Mouse (Mus musculus) midbrain, embryonic 15.5 days (tissue): ENCODE results near the gene Arrb1. TPM values are rescaled to one million over a fixed set of nuclear protein-coding genes. Genes with fewer than 3 reads are reported as not detected.
"Not testable (repeated sequence)": the region's sequence is repeated elsewhere in the genome, so short reads cannot be mapped to it uniquely, and the experiment has no call there.

ENCODE experiments used
- ATAC-seq: fragments of 200-750 bp; cut with Nextera tagmentation; replicated peaks from 2 replicates; pipeline ENCODE4 v1.8.0; 2017; ENCODE audit warnings: moderate TSS enrichment
- H3K27ac ChIP-seq: fragments of 300-500 bp; sonication (generic); 2 replicates; pipeline ENCODE4 v1.5.1; 2015; ENCODE audit warnings: mild to moderate bottlenecking, inconsistent platforms
- H3K27me3 ChIP-seq: fragments of 300-500 bp; sonication (generic); replicated peaks from 2 replicates; pipeline ENCODE4 v1.6.1; 2015; ENCODE audit warnings: inconsistent platforms
- H3K36me3 ChIP-seq: fragments of 300-500 bp; sonication (generic); replicated peaks from 2 replicates; pipeline ENCODE4 v1.6.1; 2015; ENCODE audit warnings: inconsistent platforms
- H3K4me1 ChIP-seq: fragments of 300-500 bp; sonication (generic); 2 replicates; pipeline ENCODE4 v1.6.1; 2015; ENCODE audit warnings: inconsistent platforms
- H3K4me2 ChIP-seq: fragments of 300-500 bp; sonication (generic); 2 replicates; pipeline ENCODE4 v1.6.1; 2015; ENCODE audit warnings: inconsistent platforms, mild to moderate bottlenecking, moderate library complexity
- H3K4me3 ChIP-seq: fragments of 300-500 bp; sonication (generic); 2 replicates; pipeline ENCODE4 v1.5.1; 2015; ENCODE audit warnings: mild to moderate bottlenecking, inconsistent platforms
- H3K9ac ChIP-seq: fragments of 300-500 bp; sonication (generic); 2 replicates; pipeline ENCODE4 v1.6.1; 2015; ENCODE audit warnings: mild to moderate bottlenecking, inconsistent platforms
- H3K9me3 ChIP-seq: fragments of 300-500 bp; sonication (generic); 2 replicates; pipeline ENCODE4 v1.6.1; 2016; ENCODE audit warnings: inconsistent platforms
- WGBS: fragments of 180-500 bp; shearing (Covaris S2); methylation state at CpG from one replicate; pipeline ENCODE4 v1.1.7; 2015; ENCODE audit warnings: mixed read lengths; 5-methylcytosine and 5-hydroxymethylcytosine counted together
- polyA plus RNA-seq: library from polyadenylated mRNA; unstranded; fragments of >200 nt; fragmentation: Nextera tagmentation; extraction: Ambion mirVana; gene quantifications from 2 replicates; pipeline ENCODE4 v1.2.1, GENCODE M21; 2015

Arrb1 gene
- 20.1 and 20.3 TPM in 2 replicates for polyA plus RNA-seq

DNA sequence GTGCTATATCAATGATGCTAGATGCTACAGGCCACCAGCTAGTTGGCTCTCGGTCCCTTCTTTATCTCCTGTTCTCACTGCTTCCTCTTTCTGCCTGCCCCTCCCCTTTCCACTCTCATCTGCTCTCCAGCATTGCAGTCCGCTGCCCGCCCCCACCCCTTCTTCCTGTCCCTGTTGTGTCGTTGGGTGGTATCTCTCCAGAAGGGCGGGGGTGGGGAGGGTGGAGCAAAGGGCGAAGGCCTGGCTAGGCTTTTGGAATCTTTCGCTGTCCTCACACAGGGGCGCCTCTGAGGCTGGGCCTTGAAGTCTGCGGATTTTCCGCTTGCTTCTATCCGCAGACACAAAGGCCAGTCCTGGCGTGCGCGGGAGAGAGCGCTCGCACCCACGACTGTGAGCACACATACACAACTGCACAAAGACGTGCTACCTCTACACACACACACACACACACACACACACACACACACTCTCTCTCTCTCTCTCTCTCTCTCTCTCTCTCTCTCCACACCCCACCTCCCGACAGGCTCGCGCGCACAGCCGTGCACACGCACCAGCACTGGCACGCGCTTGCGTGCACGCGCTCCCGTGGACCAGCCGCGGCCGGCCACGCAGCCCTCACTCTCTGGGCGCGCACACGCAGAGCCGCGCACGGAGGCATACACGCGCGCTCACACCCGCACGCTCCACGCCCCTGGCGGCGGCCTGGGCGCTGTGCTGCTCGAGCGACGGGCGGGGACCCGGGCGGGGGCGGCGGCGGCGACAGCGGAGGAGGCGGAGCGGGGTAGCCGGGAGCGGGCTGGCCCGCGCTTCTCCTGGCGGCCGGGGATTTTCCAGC, at the start of gene Arrb1:
Arrb1 (plus strand) TSS at position 566 of the 835 bp plus-strand sequence.
- under 1% methylated on average over 68 of the region's 68 CpGs for WGBS
- H3K9me3 ChIP-seq = no peaks in the 10 kb centered on the region
- H3K4me2 ChIP-seq = peak within 1 kb of the TSS; percentile 77
- H3K9ac ChIP-seq = peak within 1 kb of the TSS; percentile 78
- no peaks in the 10 kb centered on the region for H3K36me3 ChIP-seq
- ATAC-seq = peak; percentile 86
- no peaks in the 10 kb centered on the region for H3K27me3 ChIP-seq
- H3K27ac ChIP-seq = peak within 1 kb of the TSS; percentile 95
- H3K4me1 ChIP-seq = peaks cover 53% of the 10 kb centered on the region
- H3K4me3 ChIP-seq = peak within 1 kb of the TSS; percentile 62

DNA sequence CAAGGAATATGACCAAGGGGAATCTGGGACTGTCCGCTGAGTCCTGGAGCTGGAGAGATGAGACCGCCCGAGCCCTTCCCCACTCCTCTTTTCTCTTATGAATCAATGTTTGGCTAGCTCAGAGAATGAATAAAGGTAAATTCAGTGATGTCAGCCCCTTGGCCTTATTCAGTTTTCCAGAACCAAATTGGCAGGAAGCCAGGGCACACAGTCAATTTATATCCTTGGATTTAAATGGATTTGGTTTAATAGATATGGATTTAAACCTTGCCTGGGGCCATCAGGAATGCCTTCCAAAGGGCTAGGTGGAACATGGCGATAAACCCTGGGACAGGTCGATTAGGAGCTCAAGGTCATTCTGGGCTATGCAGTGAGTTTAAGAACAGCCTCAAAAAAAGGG, 45.6 kb upstream of the Arrb1 start:
- Histone ChIP-seq H3K27ac (no peak overlapping the region), H3K9me3 (no peaks in the 10 kb centered on the region), H3K4me2 (no peak overlapping the region), H3K9ac (no peak overlapping the region), H3K4me1 (no peaks in the 10 kb centered on the region), H3K27me3 (peaks cover 8% of the 10 kb centered on the region; the same call in 1 of the 2 replicates), H3K36me3 (no peaks in the 10 kb centered on the region), H3K4me3 (no peak overlapping the region)
- WGBS = 66% methylated on average over 5 of the region's 5 CpGs
- no peak for ATAC-seq

DNA sequence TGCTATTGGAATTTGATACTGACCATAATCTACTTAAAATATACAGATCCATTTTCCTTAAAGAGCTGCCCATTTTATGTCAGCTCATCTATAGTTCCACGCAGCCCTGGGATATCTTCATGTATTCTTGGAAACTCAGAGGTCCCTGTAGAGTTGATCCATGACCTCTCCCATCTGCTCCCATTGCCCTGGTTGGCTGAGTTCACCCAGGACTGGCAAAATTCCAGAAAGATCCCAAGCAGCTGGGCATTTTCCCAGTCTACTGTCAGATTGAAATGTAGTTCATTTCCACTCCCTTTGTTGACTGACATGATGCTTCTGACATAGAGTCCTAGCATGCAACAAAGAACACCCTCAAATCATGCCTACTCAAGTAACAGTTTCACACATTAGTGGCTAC, 36.1 kb upstream of the Arrb1 start:
- no peaks in the 10 kb centered on the region for H3K36me3 ChIP-seq
- no peak overlapping the region for H3K9ac ChIP-seq
- H3K4me3 ChIP-seq = no peak overlapping the region
- H3K27me3 ChIP-seq = no peaks in the 10 kb centered on the region
- H3K4me1 ChIP-seq = no peaks in the 10 kb centered on the region
- no peak overlapping the region for H3K4me2 ChIP-seq
- WGBS = 54% methylated on average over 1 of the region's 1 CpGs
- no peak overlapping the region for H3K27ac ChIP-seq
- no peak for ATAC-seq
- no peaks in the 10 kb centered on the region for H3K9me3 ChIP-seq

DNA sequence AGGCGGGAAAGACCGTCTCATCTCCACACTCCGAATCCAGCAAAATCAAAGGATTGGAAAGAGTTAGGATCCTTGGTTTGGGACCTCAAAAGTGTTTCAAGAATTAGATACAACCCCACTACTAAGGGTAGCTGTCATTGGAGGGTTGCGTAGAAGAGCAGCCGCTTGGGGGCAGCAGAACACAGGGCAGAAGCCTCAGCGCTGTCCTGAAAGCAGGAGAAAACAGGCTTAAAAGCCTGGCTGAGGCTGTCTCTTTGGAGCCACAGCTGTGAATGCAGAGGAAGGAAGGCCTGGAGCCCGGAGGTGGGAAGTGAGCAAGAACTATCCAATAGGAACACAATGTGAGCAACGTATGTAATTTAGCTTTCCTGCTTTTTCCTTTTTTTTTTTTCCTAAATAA, 35.1 kb upstream of the Arrb1 start:
- Histone ChIP-seq H3K9ac (no peak overlapping the region), H3K27ac (no peak overlapping the region), H3K27me3 (no peaks in the 10 kb centered on the region), H3K4me2 (no peak overlapping the region), H3K4me1 (no peaks in the 10 kb centered on the region), H3K36me3 (no peaks in the 10 kb centered on the region), H3K4me3 (no peak overlapping the region), H3K9me3 (no peaks in the 10 kb centered on the region)
- WGBS = 5% methylated on average over 8 of the region's 8 CpGs
- ATAC-seq = peak; percentile 84

DNA sequence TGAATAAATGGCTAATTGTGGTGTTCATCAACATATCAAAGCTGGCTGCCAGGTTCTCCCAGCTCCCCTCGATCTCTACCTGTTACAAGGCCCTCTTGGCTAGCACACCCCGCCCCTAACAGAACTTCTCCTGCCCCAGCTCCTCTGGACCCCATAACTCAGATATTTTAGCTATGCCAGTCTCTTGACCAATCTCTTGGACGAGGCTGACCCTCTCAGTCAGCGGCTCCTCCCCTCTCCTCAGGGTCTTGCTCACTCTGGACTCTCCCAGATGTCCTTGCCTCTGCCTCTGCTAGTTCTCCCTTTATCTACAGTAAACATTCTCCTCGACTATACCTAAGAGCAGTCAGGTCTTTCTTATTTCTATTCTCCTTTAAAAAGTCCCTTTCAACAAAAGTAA, 34.6 kb upstream of the Arrb1 start:
- 36% methylated on average over 5 of the region's 5 CpGs for WGBS

DNA sequence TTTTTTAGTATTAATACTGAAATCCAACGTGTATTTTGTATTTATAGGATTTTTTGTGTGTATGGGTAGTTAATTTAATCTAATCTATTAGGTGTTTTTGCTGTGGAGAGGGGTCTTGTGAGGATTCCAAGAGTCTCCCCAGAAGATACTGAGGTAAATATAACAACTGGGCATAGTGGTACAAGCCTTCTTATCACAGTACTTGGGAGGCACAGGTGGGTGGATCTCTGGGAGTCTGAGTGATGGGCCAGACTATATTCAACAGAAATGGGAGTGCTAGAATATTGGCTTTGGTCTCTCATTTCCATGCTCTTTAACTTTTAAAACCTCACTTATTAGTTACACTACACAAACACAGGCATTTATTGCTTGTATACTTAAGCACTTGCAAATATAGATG, 34.1 kb upstream of the Arrb1 start:
- no peaks in the 10 kb centered on the region for H3K4me1 ChIP-seq
- H3K9ac ChIP-seq = no peak overlapping the region
- no peak for ATAC-seq
- no peaks in the 10 kb centered on the region for H3K36me3 ChIP-seq
- H3K27ac ChIP-seq = no peak overlapping the region
- no peak overlapping the region for H3K4me3 ChIP-seq
- H3K9me3 ChIP-seq = no peaks in the 10 kb centered on the region
- 46% methylated on average over 1 of the region's 1 CpGs for WGBS
- no peak overlapping the region for H3K4me2 ChIP-seq
- no peaks in the 10 kb centered on the region for H3K27me3 ChIP-seq

More for the DNA sequence above, 34.6 kb upstream of the Arrb1 start:
- Histone ChIP-seq H3K4me2 (no peak overlapping the region), H3K4me3 (no peak overlapping the region), H3K27ac (no peak overlapping the region), H3K4me1 (no peaks in the 10 kb centered on the region), H3K27me3 (no peaks in the 10 kb centered on the region), H3K9me3 (no peaks in the 10 kb centered on the region), H3K36me3 (no peaks in the 10 kb centered on the region), H3K9ac (no peak overlapping the region)
- ATAC-seq = no peak

DNA sequence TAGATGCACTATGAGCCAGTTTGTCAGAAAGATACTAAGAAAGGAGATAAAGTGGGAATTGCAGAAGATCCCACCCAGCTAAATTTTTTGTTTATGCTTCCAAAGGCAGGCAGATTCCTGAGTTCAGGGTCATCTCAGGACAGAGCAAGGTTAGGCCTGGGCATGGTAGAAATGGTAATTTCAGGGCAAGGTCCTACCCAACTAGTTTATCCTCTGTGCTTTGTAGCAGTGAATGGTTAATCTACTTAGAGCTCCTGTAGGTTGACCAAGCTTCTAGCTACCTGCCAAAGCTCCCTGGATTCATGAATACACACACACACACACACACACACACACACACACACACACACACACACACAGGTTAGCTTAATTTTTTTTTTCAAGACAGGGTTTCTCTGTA, 30.7 kb upstream of the Arrb1 start:
- Histone ChIP-seq H3K4me1 (no peaks in the 10 kb centered on the region), H3K27me3 (no peaks in the 10 kb centered on the region), H3K9me3 (no peaks in the 10 kb centered on the region), H3K36me3 (no peaks in the 10 kb centered on the region), H3K9ac (no peak overlapping the region), H3K27ac (no peak overlapping the region), H3K4me3 (no peak overlapping the region), H3K4me2 (no peak overlapping the region)
- ATAC-seq = no peak

DNA sequence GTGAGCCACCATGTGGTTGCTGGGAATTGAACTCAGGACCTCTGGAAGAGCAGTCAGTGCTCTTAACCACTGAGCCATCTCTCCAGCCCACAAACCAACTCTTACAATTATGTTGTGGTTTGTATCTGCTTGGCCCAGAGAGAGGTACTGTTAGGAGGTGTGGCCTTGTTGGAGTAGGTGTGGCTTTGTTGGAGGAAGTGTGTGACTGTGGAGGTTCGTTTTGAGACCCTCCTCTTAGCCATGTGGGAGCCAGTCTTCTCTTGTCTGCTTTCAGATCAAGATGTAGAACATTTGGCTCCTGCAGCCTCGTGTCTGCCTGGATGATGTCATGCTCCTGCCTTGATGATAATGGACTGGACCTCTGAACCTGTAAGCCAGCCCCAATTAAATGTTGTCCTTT, 27.1 kb upstream of the Arrb1 start:
- not testable (repeated sequence) for H3K27me3 ChIP-seq, H3K4me1 ChIP-seq, H3K4me2 ChIP-seq, H3K9ac ChIP-seq, H3K9me3 ChIP-seq, H3K27ac ChIP-seq, ATAC-seq, H3K36me3 ChIP-seq, H3K4me3 ChIP-seq
- 31% methylated on average over 2 of the region's 2 CpGs for WGBS

DNA sequence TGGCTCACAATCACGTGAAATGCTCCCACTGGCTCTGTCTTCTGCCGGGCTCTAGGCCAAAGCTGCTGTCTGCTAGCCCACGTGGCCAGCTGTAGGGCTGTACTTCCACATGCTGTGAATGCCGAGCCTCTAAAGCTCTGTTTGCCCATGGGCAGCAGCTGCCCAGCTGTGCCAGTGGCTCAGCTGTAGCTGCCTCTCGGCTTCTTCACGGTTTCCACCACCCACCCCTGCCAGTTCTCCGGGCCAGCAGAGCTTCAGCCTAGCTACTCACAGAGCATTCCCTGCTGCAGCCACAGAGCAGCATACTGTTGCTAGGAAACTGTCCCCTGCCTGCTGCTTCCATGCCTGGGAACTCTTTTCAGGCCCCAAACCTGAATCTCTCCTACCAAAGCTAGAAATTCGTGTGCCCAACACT, 25.2 kb upstream of the Arrb1 start:
- no peaks in the 10 kb centered on the region for H3K27me3 ChIP-seq
- 0 out of 2 replicates have a peak overlapping the region, but pooled peaks have one; percentile 11 for H3K4me3 ChIP-seq
- H3K9me3 ChIP-seq = no peaks in the 10 kb centered on the region
- peak overlapping the region; percentile 44 for H3K4me2 ChIP-seq
- no peak overlapping the region for H3K9ac ChIP-seq
- H3K36me3 ChIP-seq = no peaks in the 10 kb centered on the region
- H3K27ac ChIP-seq = peak overlapping the region; percentile 71
- peak; percentile 90 for ATAC-seq
- WGBS = 2% methylated on average over 8 of the region's 8 CpGs
- peaks cover 10% of the 10 kb centered on the region for H3K4me1 ChIP-seq

DNA sequence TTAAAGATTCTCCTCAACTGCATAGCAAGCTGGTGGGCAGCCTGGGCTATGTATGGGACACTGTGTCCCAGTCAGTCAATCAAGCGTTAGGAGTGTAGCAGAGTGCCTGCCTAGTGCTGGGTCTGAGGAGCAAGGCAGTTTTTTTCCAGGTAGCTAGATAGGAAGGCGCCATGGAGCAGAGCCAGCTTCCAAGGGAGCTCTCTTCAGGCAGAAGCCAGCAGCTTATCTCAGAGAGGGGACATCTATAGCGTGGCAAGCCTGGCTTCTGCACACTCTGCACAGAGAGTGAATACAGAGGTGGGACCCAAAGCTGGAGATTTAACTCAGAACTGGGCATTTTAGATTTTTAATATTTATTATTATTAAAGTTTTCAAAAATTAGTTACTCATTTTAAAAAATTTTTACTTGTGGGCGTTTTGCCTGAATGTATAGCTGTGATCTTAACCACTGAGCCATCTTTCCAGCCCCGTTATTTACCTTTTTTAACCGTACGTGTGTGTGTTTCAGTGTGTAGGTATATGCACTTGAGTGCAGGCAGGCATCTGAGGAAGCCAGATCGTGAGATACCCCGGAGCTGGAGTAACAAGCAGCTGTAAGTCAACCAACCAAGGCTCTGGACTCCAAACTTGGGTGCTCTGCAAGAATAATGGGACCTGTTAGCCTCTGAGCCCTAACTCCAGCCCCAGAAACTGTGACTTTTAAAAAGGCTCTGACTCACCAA, 19.0 kb upstream of the Arrb1 start:
- Histone ChIP-seq H3K36me3 (no peaks in the 10 kb centered on the region), H3K4me2 (no peak overlapping the region), H3K9ac (no peak overlapping the region), H3K4me1 (no peaks in the 10 kb centered on the region), H3K4me3 (no peak overlapping the region), H3K27me3 (no peaks in the 10 kb centered on the region), H3K9me3 (no peaks in the 10 kb centered on the region), H3K27ac (no peak overlapping the region)
- WGBS = 88% methylated on average over 9 of the region's 9 CpGs
- no peak for ATAC-seq

DNA sequence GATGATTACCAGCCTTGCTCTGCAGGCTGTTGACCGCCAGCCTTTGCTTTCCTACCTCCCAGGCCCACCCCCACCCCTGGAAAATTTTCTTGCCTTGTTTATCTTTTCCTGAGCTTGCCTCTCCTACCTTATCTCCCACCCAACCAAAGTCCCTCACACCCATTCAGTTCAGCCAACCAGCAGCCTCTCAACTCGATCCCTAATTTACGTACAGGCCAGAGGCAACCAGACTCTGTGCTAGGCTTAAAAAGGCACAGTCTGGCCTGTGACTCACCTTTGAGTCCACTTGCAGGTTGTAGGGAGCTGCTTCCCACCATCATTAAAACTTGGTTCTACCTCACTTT, 18.5 kb upstream of the Arrb1 start:
- 83% methylated on average over 3 of the region's 3 CpGs for WGBS
- Histone ChIP-seq H3K4me2 (no peak overlapping the region), H3K9ac (no peak overlapping the region), H3K4me1 (no peaks in the 10 kb centered on the region), H3K27ac (no peak overlapping the region), H3K36me3 (no peaks in the 10 kb centered on the region), H3K4me3 (no peak overlapping the region), H3K9me3 (no peaks in the 10 kb centered on the region), H3K27me3 (no peaks in the 10 kb centered on the region)
- no peak for ATAC-seq

DNA sequence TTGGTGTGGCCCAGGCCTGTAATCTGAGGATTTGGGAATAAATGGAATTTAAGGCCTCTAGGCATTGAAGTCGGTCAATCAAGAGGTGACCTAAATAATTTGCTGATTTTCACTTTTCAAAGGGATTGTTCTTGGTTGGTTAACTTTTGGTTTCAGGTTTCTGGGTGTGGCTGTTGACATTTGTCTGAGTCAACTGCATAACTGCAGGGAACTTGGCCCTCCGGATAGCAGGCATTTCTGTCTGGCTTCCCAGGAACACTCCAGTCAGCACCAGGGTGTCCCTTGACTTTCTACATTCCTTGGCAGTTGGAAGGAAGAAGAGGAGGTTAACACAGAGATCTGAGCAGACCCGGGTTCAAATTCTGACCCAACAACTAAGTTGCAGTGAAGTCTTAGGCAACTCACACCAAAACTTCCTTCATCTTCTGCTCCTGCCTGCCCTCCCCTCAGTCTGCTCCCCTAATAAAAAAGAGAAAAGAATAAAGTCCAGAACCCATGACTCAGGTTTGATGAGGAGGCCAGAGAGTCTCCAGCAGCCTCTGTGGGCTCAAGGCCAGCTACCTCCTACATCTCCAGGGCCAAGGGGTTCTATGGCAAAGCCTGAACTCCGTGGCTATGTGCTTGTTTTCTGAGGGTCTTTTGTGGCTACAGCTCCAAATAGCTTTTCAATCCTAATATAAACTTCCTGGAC, 16.2 kb upstream of the Arrb1 start:
- no peaks in the 10 kb centered on the region for H3K27me3 ChIP-seq
- H3K9me3 ChIP-seq = no peaks in the 10 kb centered on the region
- 67% methylated on average over 4 of the region's 4 CpGs for WGBS
- H3K9ac ChIP-seq = no peak overlapping the region
- H3K36me3 ChIP-seq = no peaks in the 10 kb centered on the region
- H3K27ac ChIP-seq = no peak overlapping the region
- no peaks in the 10 kb centered on the region for H3K4me1 ChIP-seq
- no peak overlapping the region for H3K4me3 ChIP-seq
- no peak overlapping the region for H3K4me2 ChIP-seq
- no peak for ATAC-seq
